Mouse (Mus musculus): ENCODE results near the gene Tmem45b.

- TF ChIP-seq CTCF (IDR thresholded peaks at IDR 0.05; ENCODE audit: low read depth) (no peak), EP300 (IDR thresholded peaks at IDR 0.05; ENCODE audit: low read depth) (no peak)
These were observed 12.1 kb downstream of the Tmem45b start for GRCm38 (mm10) chr9:31452166-31452565.

All from heart, postnatal 0 days (tissue).